Mouse (Mus musculus) kidney, embryonic 16.5 days (tissue): ENCODE results near the gene Paqr6. TPM values are rescaled to one million over a fixed set of nuclear protein-coding genes. Genes with fewer than 3 reads are reported as not detected.

Source experiments
- polyA plus RNA-seq: library from polyadenylated mRNA; unstranded; fragments of >200 nt; fragmentation: Nextera tagmentation; extraction: Ambion mirVana; gene quantifications from 2 replicates; pipeline ENCODE4 v1.2.1, GENCODE M21; 2015

Gene Paqr6
- polyA plus RNA-seq, 1 experiment from 2014 or later: 22.1 TPM

Other genes with a start within 250 kb of the Paqr6 start
- gene Mef2d, start 222.2 kb upstream of the Paqr6 start, polyA plus RNA-seq: 16.9 and 20.2 TPM in 2 replicates
- 11.5 and 13.5 TPM in 2 replicates for gene Rhbg, start 109.9 kb upstream of the Paqr6 start, polyA plus RNA-seq
- gene Gm38392, start 77.4 kb upstream of the Paqr6 start, polyA plus RNA-seq: 0.15 and 2.2 TPM in 2 replicates
- 12.3 and 15.3 TPM in 2 replicates for gene Tsacc, start 67.6 kb upstream of the Paqr6 start, polyA plus RNA-seq
- 575 and 599 TPM in 2 replicates for gene Cct3, start 67.5 kb upstream of the Paqr6 start, polyA plus RNA-seq
- 273 and 278 TPM in 2 replicates for gene Glmp, start 39.6 kb upstream of the Paqr6 start, polyA plus RNA-seq
- gene Tmem79, start 28.4 kb upstream of the Paqr6 start, polyA plus RNA-seq: 7.8 and 7.9 TPM in 2 replicates
- gene Smg5, start 28.3 kb upstream of the Paqr6 start, polyA plus RNA-seq: 54.7 and 61.8 TPM in 2 replicates
- gene Bglap3, start 8.2 kb downstream of the Paqr6 start, polyA plus RNA-seq: 0.22 and 0.71 TPM in 2 replicates
- gene Bglap2, start 14.1 kb downstream of the Paqr6 start, polyA plus RNA-seq: not detected in 2 replicates
- gene Bglap, start 19.9 kb downstream of the Paqr6 start, polyA plus RNA-seq: 0.56 TPM in 1 of 2 replicates, not detected in the other
- gene Pmf1, start 45.7 kb downstream of the Paqr6 start, polyA plus RNA-seq: 144 and 152 TPM in 2 replicates
- gene Slc25a44, start 60.6 kb downstream of the Paqr6 start, polyA plus RNA-seq: 21.7 and 22.2 TPM in 2 replicates
- gene Sema4a, start 96.6 kb downstream of the Paqr6 start, polyA plus RNA-seq: 19.6 and 25.3 TPM in 2 replicates
- 89.9 and 100 TPM in 2 replicates for gene Lmna, start 145.4 kb downstream of the Paqr6 start, polyA plus RNA-seq
- 18.6 and 20.7 TPM in 2 replicates for gene Mex3a, start 167.8 kb downstream of the Paqr6 start, polyA plus RNA-seq
- gene Rab25, start 183.7 kb downstream of the Paqr6 start, polyA plus RNA-seq: 17.3 and 23.9 TPM in 2 replicates
- gene Lamtor2, start 188.5 kb downstream of the Paqr6 start, polyA plus RNA-seq: 189 and 207 TPM in 2 replicates
- gene Ubqln4, start 189.2 kb downstream of the Paqr6 start, polyA plus RNA-seq: 52.7 and 57.8 TPM in 2 replicates
- gene Ssr2, start 211.3 kb downstream of the Paqr6 start, polyA plus RNA-seq: 269 and 323 TPM in 2 replicates
- 103 and 119 TPM in 2 replicates for gene Arhgef2, start 241.4 kb downstream of the Paqr6 start, polyA plus RNA-seq